In genomic region chr2:137515043-137515442, GRCm38 (mm10) we compare ENCODE assay signal across 13 mouse cellular contexts.
"Had no signal": no experiment of that assay in that cellular context is flagged by ENCODE, and none has a peak within 500 bp of the region (broad histone marks: within the 10 kb centered on the region; RNA-seq: fewer than 3 reads in every experiment).

No protein-coding gene starts in this region.

- ATAC-seq: midbrain, embryonic 15.5 days had no signal

- H3K36me3 ChIP-seq: limb, embryonic 12.5 days; liver, embryonic 13.5 days; midbrain, embryonic 15.5 days; neural tube, embryonic 12.5 days; stomach, embryonic 15.5 days had no signal

- H3K27ac ChIP-seq: layer of hippocampus, adult 2 months; limb, embryonic 12.5 days; liver, embryonic 13.5 days; midbrain, embryonic 15.5 days; neural tube, embryonic 12.5 days; stomach, embryonic 15.5 days had no signal

- H3K4me1 ChIP-seq: limb, embryonic 12.5 days; liver, embryonic 13.5 days; midbrain, embryonic 15.5 days; neural tube, embryonic 12.5 days; stomach, embryonic 15.5 days had no signal

- H3K27me3 ChIP-seq: liver, embryonic 13.5 days; midbrain, embryonic 15.5 days; neural tube, embryonic 12.5 days; stomach, embryonic 15.5 days had no signal

- H3K4me2 ChIP-seq: limb, embryonic 12.5 days; liver, embryonic 13.5 days; midbrain, embryonic 15.5 days; neural tube, embryonic 12.5 days; stomach, embryonic 15.5 days had no signal

- H3K4me3 ChIP-seq: layer of hippocampus, adult 2 months; limb, embryonic 12.5 days; liver, embryonic 13.5 days; midbrain, embryonic 15.5 days; neural tube, embryonic 12.5 days; stomach, embryonic 15.5 days had no signal

- DNase-seq: kidney, adult 18-20 months; kidney, postnatal 14 days; liver; liver, embryonic 13.5 days; lung, adult 18-20 months; right cerebral cortex, postnatal 14 days; thymus, adult 2 months; thymus, postnatal 25 days had no signal

- H3K9ac ChIP-seq: limb, embryonic 12.5 days; liver, embryonic 13.5 days; midbrain, embryonic 15.5 days; neural tube, embryonic 12.5 days; stomach, embryonic 15.5 days had no signal

- H3K9me3 ChIP-seq: limb, embryonic 12.5 days; liver, embryonic 13.5 days; midbrain, embryonic 15.5 days; neural tube, embryonic 12.5 days; stomach, embryonic 15.5 days had no signal
